Comparison of ENCODE assay signal across 9 mouse cellular contexts in the genomic region with DNA sequence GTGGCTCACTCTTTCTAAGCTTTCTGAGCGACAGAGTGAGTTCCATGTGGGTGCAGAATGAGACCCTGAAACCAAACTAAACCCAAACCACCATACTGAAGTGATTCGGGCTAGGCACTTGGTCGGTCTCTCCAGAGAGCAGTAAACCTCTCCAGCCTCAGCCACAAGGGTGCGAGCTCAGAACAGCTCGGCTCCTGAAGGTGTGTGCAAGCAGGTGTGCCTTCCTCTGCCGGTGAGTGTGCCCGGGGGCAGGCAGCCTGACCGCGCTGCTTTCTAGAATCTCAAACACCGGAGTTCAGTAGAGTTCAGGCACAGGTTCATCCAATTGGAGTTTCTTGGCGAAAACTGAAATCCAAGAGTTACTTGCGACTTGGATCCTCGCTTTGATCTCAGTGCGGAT. TPM values are rescaled to one million over a fixed set of nuclear protein-coding genes. Genes with fewer than 3 reads are reported as not detected.
DNase-seq lines count a peak whose midpoint lies in the region; ATAC-seq lines count a peak whose summit lies in the region.
"Had no signal": no experiment of that assay in that cellular context is flagged by ENCODE, and none has a peak within 500 bp of the region (broad histone marks: within the 10 kb centered on the region; RNA-seq: fewer than 3 reads in every experiment).

Gene Sycp2l (plus strand): TSS at position 368 of the 400 bp plus-strand sequence.

- WGBS in forebrain, embryonic 10.5 days: 22% methylated on average over 14 of the region's 14 CpGs
- WGBS in forebrain, embryonic 15.5 days: 34% methylated on average over 14 of the region's 14 CpGs
- whole genome bisulfite sequencing in lung, embryonic 16.5 days: 26% methylated on average over 14 of the region's 14 CpGs
- 21% methylated on average over 14 of the region's 14 CpGs for WGBS in limb, embryonic 11.5 days
- WGBS in stomach, embryonic 14.5 days: 24% methylated on average over 14 of the region's 14 CpGs

- peak within 1 kb of the TSS; percentile 38 for H3K4me3 ChIP-seq in forebrain, embryonic 10.5 days
- no peak within 1 kb of the TSS for H3K4me3 ChIP-seq in forebrain, embryonic 15.5 days
- peak within 1 kb of the TSS; percentile 29 for H3K4me3 ChIP-seq in lung, embryonic 16.5 days (ENCODE audit: low read length)
- H3K4me3 ChIP-seq in limb, embryonic 11.5 days (ENCODE audit: low read depth, low read length): no peak within 1 kb of the TSS
- peak within 1 kb of the TSS; percentile 17; the same call in 1 of the 2 replicates for H3K4me3 ChIP-seq in stomach, embryonic 14.5 days (ENCODE audit: low read depth, low read length)

- no peak for DNase-seq in forebrain, embryonic 10.5 days (ENCODE audit: extremely low spot score, low spot score)
- DNase-seq in lung, postnatal 25 days (ENCODE audit: low spot score): no peak
- DNase-seq in limb, embryonic 11.5 days (ENCODE audit: low spot score): peak; percentile 26
- no peak for DNase-seq in c-Kit-positive CD71-positive TER-119-positive erythroid progenitor cells, embryonic 14.5 days (ENCODE audit: low spot score)
- DNase-seq: thymus, adult 18-20 months had no signal

- peaks cover 52% of the 10 kb centered on the region for H3K27me3 ChIP-seq in forebrain, embryonic 10.5 days (ENCODE audit: poor library complexity, severe bottlenecking)
- no peaks in the 10 kb centered on the region; the same call in 1 of the 2 replicates for H3K27me3 ChIP-seq in forebrain, embryonic 15.5 days
- H3K27me3 ChIP-seq in lung, embryonic 16.5 days (ENCODE audit: control insufficient read depth, insufficient read depth, low read depth, low read length): peaks cover 5% of the 10 kb centered on the region; the same call in 1 of the 2 replicates
- H3K27me3 ChIP-seq in limb, embryonic 11.5 days (ENCODE audit: control insufficient read depth, insufficient read depth, low read length): peaks cover 7% of the 10 kb centered on the region; the same call in 1 of the 2 replicates
- no peaks in the 10 kb centered on the region for H3K27me3 ChIP-seq in stomach, embryonic 14.5 days (ENCODE audit: control insufficient read depth, insufficient read depth, low read length)

- peaks cover 11% of the 10 kb centered on the region; the same call in 1 of the 2 replicates for H3K4me1 ChIP-seq in forebrain, embryonic 10.5 days
- H3K4me1 ChIP-seq in forebrain, embryonic 15.5 days: no peaks in the 10 kb centered on the region
- H3K4me1 ChIP-seq in lung, embryonic 16.5 days (replicated peaks; ENCODE audit: control insufficient read depth, insufficient read depth, low read length): no peaks in the 10 kb centered on the region
- peaks cover 3% of the 10 kb centered on the region for H3K4me1 ChIP-seq in limb, embryonic 11.5 days (ENCODE audit: control insufficient read depth, insufficient read depth, low read length)
- H3K4me1 ChIP-seq in stomach, embryonic 14.5 days (ENCODE audit: control insufficient read depth, insufficient read depth, low read length): no peaks in the 10 kb centered on the region

- H3K9me3 ChIP-seq in forebrain, embryonic 10.5 days: no peaks in the 10 kb centered on the region
- H3K9me3 ChIP-seq in forebrain, embryonic 15.5 days: no peaks in the 10 kb centered on the region
- H3K9me3 ChIP-seq in lung, embryonic 16.5 days (ENCODE audit: control insufficient read depth, low read length): no peaks in the 10 kb centered on the region
- no peaks in the 10 kb centered on the region for H3K9me3 ChIP-seq in limb, embryonic 11.5 days (ENCODE audit: control insufficient read depth, low read length)
- no peaks in the 10 kb centered on the region for H3K9me3 ChIP-seq in stomach, embryonic 14.5 days (ENCODE audit: control insufficient read depth, low read depth, low read length)

- no peaks in the 10 kb centered on the region for H3K36me3 ChIP-seq in forebrain, embryonic 10.5 days (replicated peaks)
- no peaks in the 10 kb centered on the region for H3K36me3 ChIP-seq in forebrain, embryonic 15.5 days
- no peaks in the 10 kb centered on the region for H3K36me3 ChIP-seq in lung, embryonic 16.5 days (ENCODE audit: control insufficient read depth, insufficient read depth, low read length)
- H3K36me3 ChIP-seq in limb, embryonic 11.5 days (ENCODE audit: control insufficient read depth, insufficient read depth, low read length): no peaks in the 10 kb centered on the region
- no peaks in the 10 kb centered on the region for H3K36me3 ChIP-seq in stomach, embryonic 14.5 days (ENCODE audit: control insufficient read depth, insufficient read depth, low read length)

- H3K4me2 ChIP-seq in forebrain, embryonic 15.5 days (replicated peaks): no peak within 1 kb of the TSS
- peak within 1 kb of the TSS; percentile 51 for H3K4me2 ChIP-seq in lung, embryonic 16.5 days (ENCODE audit: low read depth, low read length)
- peak within 1 kb of the TSS; percentile 14; the same call in 1 of the 2 replicates for H3K4me2 ChIP-seq in limb, embryonic 11.5 days (ENCODE audit: low read depth, severe bottlenecking)
- peak within 1 kb of the TSS; percentile 38; the same call in 1 of the 2 replicates for H3K4me2 ChIP-seq in stomach, embryonic 14.5 days (replicated peaks; ENCODE audit: low read depth, low read length)

- ATAC-seq in forebrain, embryonic 15.5 days (replicated peaks): no peak
- no peak for ATAC-seq in lung, embryonic 16.5 days (ENCODE audit: low read depth)
- ATAC-seq in limb, embryonic 11.5 days (ENCODE audit: insufficient number of reproducible peaks, low FRiP score, low TSS enrichment, low read depth): no peak
- no peak for ATAC-seq in stomach, embryonic 14.5 days (ENCODE audit: insufficient number of reproducible peaks, insufficient read depth, low FRiP score, low read depth)
- ATAC-seq in erythroblast, adult 5-6 weeks (replicated peaks; ENCODE audit: low FRiP score, poor library complexity, severe bottlenecking): no peak

- no peak within 1 kb of the TSS for H3K9ac ChIP-seq in forebrain, embryonic 15.5 days (replicated peaks)
- H3K9ac ChIP-seq in lung, embryonic 16.5 days (ENCODE audit: low read length): no peak within 1 kb of the TSS
- no peak within 1 kb of the TSS for H3K9ac ChIP-seq in limb, embryonic 11.5 days (ENCODE audit: low read length)
- H3K9ac ChIP-seq in stomach, embryonic 14.5 days (replicated peaks; ENCODE audit: low read depth, low read length): no peak within 1 kb of the TSS

- H3K27ac ChIP-seq in forebrain, embryonic 10.5 days: no peak within 1 kb of the TSS
- H3K27ac ChIP-seq in forebrain, embryonic 15.5 days (replicated peaks): no peak within 1 kb of the TSS
- no peak within 1 kb of the TSS for H3K27ac ChIP-seq in lung, embryonic 16.5 days (ENCODE audit: low read length)
- H3K27ac ChIP-seq in limb, embryonic 11.5 days (replicated peaks; ENCODE audit: low read depth, low read length): no peak within 1 kb of the TSS
- H3K27ac ChIP-seq in stomach, embryonic 14.5 days (ENCODE audit: low read length): no peak within 1 kb of the TSS

RNA-seq across cellular contexts. Expression of gene Sycp2l, which starts in this region (rescaled TPM):
- polyA plus RNA-seq in forebrain, embryonic 10.5 days (2016; fragmentation: Nextera tagmentation; extraction: Ambion mirVana): not detected in 2 replicates
- not detected in 2 replicates for polyA plus RNA-seq in forebrain, embryonic 15.5 days (2015; fragmentation: Nextera tagmentation; extraction: Ambion mirVana)
- polyA plus RNA-seq in lung, embryonic 16.5 days (2015; fragmentation: Nextera tagmentation; extraction: Ambion mirVana): not detected in 2 replicates
- not detected in 2 replicates for polyA plus RNA-seq in limb, embryonic 11.5 days (2014; fragmentation: Nextera tagmentation; extraction: Ambion mirVana)
- 0.18 and 0.54 TPM in 2 replicates for polyA plus RNA-seq in stomach, embryonic 14.5 days (2014; fragmentation: Nextera tagmentation; extraction: Ambion mirVana)
- total RNA-seq in erythroblast, adult 5-6 weeks (2015; ENCODE audit: low replicate concordance): not detected in 2 replicates
- total RNA-seq in erythroblast, adult 5-6 weeks (2017; ENCODE audit: low replicate concordance): not detected in 2 replicates

Comparison
In these comparisons a context has a peak if more than half of its experiments do, and no peak if none do; other contexts are left out.
1. H3K4me3 ChIP-seq: peak in forebrain, embryonic 10.5 days (single experiment), lung, embryonic 16.5 days (single experiment) and stomach, embryonic 14.5 days (single experiment); none in forebrain, embryonic 15.5 days (single experiment) and limb, embryonic 11.5 days (single experiment).
2. Peak in DNase-seq and H3K4me2 ChIP-seq in limb, embryonic 11.5 days; RNA of the gene not detected or under 1 TPM.